Mouse (Mus musculus) lung, adult 10 weeks (tissue): ENCODE measurements around the gene Lbp. TPM values are rescaled to one million over a fixed set of nuclear protein-coding genes. Genes with fewer than 3 reads are reported as not detected.

Source experiments
- polyA plus RNA-seq: library from polyadenylated mRNA; stranded (reverse); fragments of 350-450 nt; fragmentation: Illumina TruSeq; extraction: RNeasy Lipid Tissue Mini Kit (QIAGEN cat#74804); gene quantifications from one replicate; pipeline ENCODE4 v1.2.3, GENCODE M21; 2014; ENCODE audit warnings: low read depth, low replicate concordance; ENCODE audit not compliant: insufficient read depth

Lbp gene
- polyA plus RNA-seq = 26.8 TPM

GRCm38 (mm10) chr2:158305948-158306695, at the start of gene Lbp:
Gene Lbp (plus strand): TSS chr2:158306493.

GRCm38 (mm10) chr2:158258005-158258418, 48.3 kb upstream of the Lbp start, which contains the start of gene Bpi:
Gene Bpi (plus strand): TSS chr2:158258094.

GRCm38 (mm10) chr2:158375443-158376122, 69.3 kb downstream of the Lbp start, which contains the start of gene Snhg11:
Gene Snhg11 (plus strand): TSS chr2:158375638.

Other genes starting within 250 kb of the Lbp start
- gene Tgm2, start 160.1 kb upstream of the Lbp start, polyA plus RNA-seq = 158 TPM
- 0.50 TPM for gene D630003M21Rik, start 77.3 kb upstream of the Lbp start, polyA plus RNA-seq
- gene Bpi, start 48.4 kb upstream of the Lbp start, polyA plus RNA-seq = not detected
- gene Snhg11, start 69.1 kb downstream of the Lbp start, polyA plus RNA-seq = 2.4 TPM
- 9.8 TPM for gene Ralgapb, start 103.4 kb downstream of the Lbp start, polyA plus RNA-seq
- gene Adig, start 196.1 kb downstream of the Lbp start, polyA plus RNA-seq = 25.6 TPM
- 0.34 TPM for gene Arhgap40, start 206.3 kb downstream of the Lbp start, polyA plus RNA-seq